Mouse (Mus musculus) erythroblast, embryonic 14.5 days (primary cell): Measurements from ENCODE around the gene Nav1. TPM values are rescaled to one million over a fixed set of nuclear protein-coding genes. Genes with fewer than 3 reads are reported as not detected.

Source experiments
- H3K27me3 ChIP-seq: 2 replicates; pipeline ENCODE4 v1.6.1; 2012; ENCODE audit warnings: inconsistent platforms; ENCODE audit not compliant: control insufficient read depth
- H3K36me3 ChIP-seq: 2 replicates; pipeline ENCODE4 v1.6.1; 2012; ENCODE audit warnings: mild to moderate bottlenecking, inconsistent platforms; ENCODE audit not compliant: control insufficient read depth
- H3K4me1 ChIP-seq: 2 replicates; pipeline ENCODE4 v1.6.1; 2012; ENCODE audit warnings: inconsistent platforms; ENCODE audit not compliant: control insufficient read depth
- H3K4me3 ChIP-seq: replicated peaks from 2 replicates; pipeline ENCODE3; 2012; ENCODE audit warnings: moderate library complexity, mild to moderate bottlenecking, inconsistent platforms
- H3K9me3 ChIP-seq: 2 replicates; pipeline ENCODE4 v1.6.1; 2012; ENCODE audit warnings: low read length, inconsistent platforms, mixed read lengths; ENCODE audit not compliant: control insufficient read depth
- GATA1 ChIP-seq: IDR thresholded peaks from 2 replicates; pipeline ENCODE4 v1.6.1; 2012; ENCODE audit warnings: low read length, inconsistent platforms, mixed read lengths
- TAL1 ChIP-seq: IDR thresholded peaks from 3 replicates; pipeline ENCODE4 v1.6.1; 2012; ENCODE audit warnings: low read length, inconsistent platforms, mixed read lengths
- polyA plus RNA-seq: library from polyadenylated mRNA; stranded (reverse); fragments of >175 nt; gene quantifications from 2 replicates; pipeline ENCODE4 v1.2.3, GENCODE M21; 2012

Nav1 gene
- polyA plus RNA-seq, 1 experiment: 0.01 TPM

DNA sequence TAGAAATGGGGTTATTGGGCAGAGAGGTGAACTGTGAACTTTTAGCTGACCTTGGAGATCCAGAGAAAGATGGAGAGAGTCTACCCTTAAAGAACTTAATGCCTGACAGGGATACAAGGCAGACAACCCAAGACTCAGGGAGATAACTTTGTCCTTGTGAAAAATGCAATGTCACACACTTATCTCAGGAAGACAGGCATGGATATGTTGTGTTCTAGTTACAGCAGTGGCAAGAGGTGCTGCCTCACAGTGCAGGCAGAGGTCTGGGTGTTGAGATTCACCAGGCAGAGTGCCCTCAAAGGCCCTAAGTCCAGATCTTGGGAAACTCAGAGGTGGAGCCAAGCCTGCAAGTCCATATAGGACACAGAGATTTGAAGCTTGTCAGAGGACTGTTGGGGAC lies 20.2 kb downstream of the Nav1 start:
- TF ChIP-seq TAL1: no peak
- TF ChIP-seq GATA1: no peak
- Histone ChIP-seq H3K4me3 (no peak overlapping the region), H3K4me1 (no peaks in the 10 kb centered on the region), H3K36me3 (no peaks in the 10 kb centered on the region), H3K27me3 (peaks cover 38% of the 10 kb centered on the region), H3K9me3 (no peaks in the 10 kb centered on the region)

DNA sequence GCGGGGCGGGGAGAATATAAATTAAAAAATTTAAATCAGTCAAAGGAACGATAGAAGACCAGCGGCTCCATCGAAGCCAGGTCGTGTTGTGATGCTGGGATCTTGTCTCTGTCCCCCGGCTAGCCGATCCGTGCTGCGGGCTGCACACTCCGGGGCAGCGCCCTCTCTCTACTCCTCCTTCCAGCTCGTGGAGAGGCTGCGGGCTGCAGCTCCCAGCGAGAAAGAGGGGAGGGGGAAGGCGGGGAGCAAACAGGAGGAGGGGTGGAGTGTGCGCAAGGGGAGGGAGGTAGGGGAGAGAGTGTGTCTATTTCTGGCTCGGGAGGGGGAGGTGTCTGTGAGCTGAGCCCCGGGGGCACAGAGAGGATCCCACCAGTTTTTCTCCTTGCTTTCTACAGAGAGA lies 21.5 kb downstream of the Nav1 start:
- H3K4me3 ChIP-seq: no peak overlapping the region

DNA sequence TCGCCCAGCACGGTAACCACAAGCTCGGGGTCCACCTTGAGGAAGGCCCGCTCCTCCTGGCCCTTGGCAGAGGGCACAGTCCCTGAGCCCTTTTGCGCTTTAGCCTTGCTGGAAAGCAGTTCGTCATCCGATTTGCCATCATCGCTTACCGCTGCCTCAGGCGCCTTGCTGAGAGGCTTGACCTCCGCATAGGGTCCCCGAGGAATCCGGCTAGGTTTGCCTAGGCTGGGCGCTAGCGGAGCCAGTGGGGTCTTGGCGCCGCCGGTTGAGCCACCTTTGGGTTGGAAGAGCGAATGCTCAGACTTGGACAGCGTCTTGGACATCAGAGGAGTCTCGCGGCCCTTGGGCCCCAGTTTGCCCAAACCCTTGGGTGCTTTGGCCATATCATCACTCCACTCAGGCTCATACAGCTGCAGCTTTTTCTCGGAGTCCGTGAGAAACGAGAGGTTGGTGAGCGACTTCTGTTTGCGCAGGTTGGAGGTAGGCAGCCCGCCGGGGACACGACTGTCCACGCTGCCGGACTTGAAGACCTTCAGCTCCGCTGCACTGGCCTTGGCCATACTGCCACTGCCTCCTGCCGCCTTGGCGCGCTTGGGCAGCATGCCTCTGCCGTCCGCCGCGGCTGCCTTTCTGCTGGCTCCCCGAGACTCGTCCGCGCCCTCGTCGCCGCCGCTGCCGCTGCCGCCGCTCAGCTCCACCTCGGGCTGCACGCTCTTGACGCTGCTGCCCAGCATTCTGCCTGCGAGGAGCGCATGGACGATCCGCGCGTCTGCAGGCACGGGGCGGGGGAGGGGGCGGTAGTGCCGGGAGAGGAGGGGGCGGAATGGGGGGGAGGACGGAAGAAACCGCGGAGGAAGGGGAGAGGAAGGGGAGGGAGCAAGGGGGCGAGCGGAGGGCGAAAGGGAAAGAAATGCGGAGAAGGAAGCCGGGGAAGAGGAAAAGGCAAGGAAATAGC lies 22.2 kb downstream of the Nav1 start:
- Histone ChIP-seq H3K27me3 (peaks cover 38% of the 10 kb centered on the region), H3K4me1 (no peaks in the 10 kb centered on the region), H3K4me3 (no peak overlapping the region), H3K9me3 (no peaks in the 10 kb centered on the region), H3K36me3 (no peaks in the 10 kb centered on the region)
- TF ChIP-seq GATA1: no peak
- TF ChIP-seq TAL1: no peak

More for the DNA sequence above, 21.5 kb downstream of the Nav1 start:
- H3K27me3 ChIP-seq: peaks cover 38% of the 10 kb centered on the region
- H3K36me3 ChIP-seq: no peaks in the 10 kb centered on the region
- no peaks in the 10 kb centered on the region for H3K4me1 ChIP-seq
- no peak for TF ChIP-seq TAL1
- TF ChIP-seq GATA1: no peak
- H3K9me3 ChIP-seq: no peaks in the 10 kb centered on the region

DNA sequence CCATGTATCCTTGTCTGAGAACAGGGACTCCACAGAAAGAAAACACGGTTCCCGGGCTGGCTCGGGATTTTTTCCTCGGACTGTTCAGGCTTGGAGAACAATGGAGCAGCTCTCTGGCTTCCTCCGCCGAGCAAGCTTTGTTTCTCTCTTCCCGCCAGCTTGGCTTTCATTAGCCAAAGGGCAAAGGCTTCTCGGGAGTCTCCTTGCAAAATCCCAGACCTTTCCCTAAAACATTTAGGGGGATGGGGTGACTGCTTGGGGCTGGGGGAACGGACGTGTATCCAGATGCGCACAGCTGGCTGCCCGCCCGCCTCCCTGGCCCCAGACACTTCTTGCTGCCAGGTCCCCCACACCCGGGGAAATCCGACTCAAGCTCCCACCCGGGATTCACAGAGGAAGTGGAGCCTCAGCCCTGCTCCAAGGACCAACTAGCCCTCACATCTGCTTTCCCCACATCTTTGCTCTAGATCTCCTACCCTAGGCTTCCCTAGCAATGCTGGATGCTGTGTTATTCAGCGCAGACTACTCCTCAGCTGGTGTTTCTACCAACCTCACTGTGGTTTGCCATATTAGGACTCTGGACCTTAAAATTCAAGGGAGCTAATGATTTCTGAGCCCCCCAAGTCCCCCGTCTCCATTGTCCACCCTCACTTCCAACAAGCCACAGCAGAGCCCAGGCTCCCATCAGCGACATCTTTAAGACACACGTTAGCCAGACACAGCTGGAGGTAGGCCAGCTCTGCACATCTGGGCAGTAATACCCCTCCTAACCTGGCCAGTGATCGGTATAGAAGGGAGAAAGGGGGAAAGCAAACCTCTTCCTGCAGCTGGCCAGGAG lies 23.2 kb downstream of the Nav1 start:
- Histone ChIP-seq H3K4me3 (no peak overlapping the region), H3K36me3 (no peaks in the 10 kb centered on the region), H3K4me1 (no peaks in the 10 kb centered on the region), H3K27me3 (peaks cover 38% of the 10 kb centered on the region), H3K9me3 (no peaks in the 10 kb centered on the region)
- no peak for TF ChIP-seq GATA1
- no peak for TF ChIP-seq TAL1

DNA sequence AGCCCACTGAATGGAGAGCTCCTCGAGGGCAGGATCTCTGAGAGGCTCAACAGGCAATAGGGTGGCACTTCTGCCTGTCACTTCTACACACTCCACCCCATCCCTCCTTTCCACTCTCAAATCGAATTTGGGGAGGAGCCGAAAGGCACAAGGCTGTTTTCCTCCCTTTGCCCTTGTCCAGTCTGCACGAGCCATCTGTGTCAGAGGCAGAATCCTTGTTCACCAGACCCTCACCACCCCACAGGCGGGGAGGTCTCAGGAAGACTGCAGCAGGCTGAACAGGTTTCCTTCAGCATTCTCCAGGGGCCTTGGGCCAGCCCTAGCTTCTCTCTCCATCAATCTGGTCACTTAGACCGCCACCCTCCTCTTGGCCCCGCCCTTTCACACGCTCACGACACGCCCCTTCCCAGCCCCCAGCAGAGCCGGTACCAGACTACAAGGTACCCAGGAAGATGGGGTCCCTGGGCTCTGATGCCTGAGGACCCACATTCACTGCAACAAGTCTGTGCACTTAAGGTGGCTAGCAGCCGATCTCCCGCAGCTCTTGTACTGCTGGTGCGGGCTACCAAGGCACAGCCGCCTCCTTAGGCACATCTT lies 23.9 kb downstream of the Nav1 start:
- no peaks in the 10 kb centered on the region for H3K9me3 ChIP-seq
- no peak overlapping the region for H3K4me3 ChIP-seq
- no peaks in the 10 kb centered on the region for H3K4me1 ChIP-seq
- TF ChIP-seq TAL1: no peak
- no peak for TF ChIP-seq GATA1
- H3K27me3 ChIP-seq: peaks cover 38% of the 10 kb centered on the region
- no peaks in the 10 kb centered on the region for H3K36me3 ChIP-seq

DNA sequence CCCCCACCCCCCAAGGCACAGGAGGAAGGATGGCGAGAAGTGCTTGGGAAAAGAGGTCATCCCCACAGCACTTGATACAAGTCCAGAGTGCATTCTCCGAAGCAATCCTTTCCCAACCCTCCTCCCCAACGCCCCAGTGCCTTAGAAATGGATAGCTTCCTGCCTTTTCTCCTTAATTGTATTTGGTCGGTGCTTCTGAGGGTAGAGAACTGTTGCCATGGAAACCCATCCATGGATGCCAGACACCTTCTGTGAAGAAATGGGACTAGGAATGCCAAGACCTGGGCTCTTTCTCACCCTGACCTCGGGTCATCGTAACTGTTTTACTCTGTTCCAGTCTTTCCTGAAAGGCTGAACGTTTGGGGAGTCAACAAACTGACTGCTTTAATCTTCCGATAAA lies 26.1 kb downstream of the Nav1 start:
- TF ChIP-seq GATA1 (no peak), TAL1 (no peak)

DNA sequence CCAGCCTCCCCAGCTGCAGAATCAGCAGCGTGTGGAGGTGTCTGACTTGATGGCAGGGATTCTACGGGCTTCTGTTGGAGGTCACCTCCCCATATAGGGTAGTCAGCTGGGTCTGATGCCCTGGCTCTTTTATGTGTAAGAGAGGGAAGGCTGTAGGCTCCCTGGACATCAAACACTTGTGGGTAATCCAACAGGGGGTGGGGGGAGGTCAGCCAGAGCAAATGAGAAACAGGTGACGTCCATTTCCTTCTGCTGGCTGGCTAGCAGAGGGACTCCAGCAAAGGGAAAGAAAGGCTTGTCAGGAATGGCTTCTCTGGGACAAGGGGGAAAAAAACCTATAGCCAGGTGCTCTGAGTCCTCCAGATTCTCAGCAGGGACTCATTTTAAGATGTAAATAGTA lies 28.0 kb downstream of the Nav1 start:
- no peaks in the 10 kb centered on the region for H3K9me3 ChIP-seq
- TF ChIP-seq TAL1 (no peak), GATA1 (no peak)
- peaks cover 13% of the 10 kb centered on the region for H3K27me3 ChIP-seq
- no peak overlapping the region for H3K4me3 ChIP-seq
- H3K4me1 ChIP-seq: no peaks in the 10 kb centered on the region
- H3K36me3 ChIP-seq: no peaks in the 10 kb centered on the region

More for the DNA sequence above, 26.1 kb downstream of the Nav1 start:
- Histone ChIP-seq H3K9me3 (no peaks in the 10 kb centered on the region), H3K36me3 (no peaks in the 10 kb centered on the region), H3K4me3 (no peak overlapping the region), H3K27me3 (peaks cover 31% of the 10 kb centered on the region), H3K4me1 (no peaks in the 10 kb centered on the region)

DNA sequence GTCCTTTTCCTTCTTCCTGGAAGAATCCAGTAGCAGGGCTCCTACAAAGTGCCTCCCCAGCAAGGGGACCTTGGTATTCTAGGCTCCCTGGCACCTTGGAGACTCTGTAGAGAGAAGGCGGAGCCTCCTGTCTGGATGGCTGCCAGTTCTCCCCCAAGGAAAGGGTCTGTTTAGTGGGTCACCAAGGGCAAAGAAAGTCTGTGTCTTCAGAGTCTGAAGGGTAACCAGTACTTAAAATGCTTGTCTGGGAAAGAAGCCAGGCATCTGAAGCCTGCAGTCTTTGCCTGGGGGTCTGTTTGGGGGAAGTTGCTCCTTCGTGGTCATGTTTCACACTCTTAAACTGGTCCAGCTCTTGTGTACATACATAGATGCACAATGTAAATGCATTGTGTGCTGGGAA lies 29.3 kb downstream of the Nav1 start:
- TF ChIP-seq TAL1: no peak
- no peak for TF ChIP-seq GATA1
- H3K36me3 ChIP-seq: no peaks in the 10 kb centered on the region

More for the DNA sequence above, 29.3 kb downstream of the Nav1 start:
- Histone ChIP-seq H3K4me1 (no peaks in the 10 kb centered on the region), H3K4me3 (no peak overlapping the region), H3K27me3 (no peaks in the 10 kb centered on the region; the same call in 1 of the 2 replicates), H3K9me3 (no peaks in the 10 kb centered on the region)
